Mouse (Mus musculus) thymus, postnatal 36 days (tissue): Measurements from ENCODE around the gene Ankib1.

ENCODE experiments used
- DNase-seq, 2 experiments: peaks; one replicate each; pipeline ENCODE4 v3.0.0; 2022; ENCODE audit warnings: mixed read lengths in 2 of 2

The Ankib1 gene

GRCm38 (mm10) chr5:3644621-3645020 lies 158.1 kb downstream of the Ankib1 start:
- no peak for DNase-seq
